Mouse (Mus musculus) MEL (cell line): ENCODE measurements around the gene Polr1b. TPM values are rescaled to one million over a fixed set of nuclear protein-coding genes. Genes with fewer than 3 reads are reported as not detected.

Experiments used
- DNase-seq: peaks from one replicate; pipeline ENCODE4 v3.0.0; 2011; ENCODE audit warnings: low read depth, low spot score
- H3K27ac ChIP-seq: 2 replicates; pipeline ENCODE4 v1.5.1; 2012; ENCODE audit warnings: low read depth, mild to moderate bottlenecking, control low read depth, low read length, moderate library complexity; ENCODE audit not compliant: control insufficient read depth
- H3K27me3 ChIP-seq, 2 experiments: fragments of 150-350 bp in 1 of 2; sonication (generic) in 1 of 2; 2 replicates each; pipeline ENCODE4 v1.6.1; 2012; ENCODE audit warnings: low read length in 2 of 2, mild to moderate bottlenecking in 2 of 2, improper control_type of control experiment in 1 of 2, moderate library complexity in 1 of 2; ENCODE audit not compliant: insufficient read depth in 2 of 2, control insufficient read depth in 1 of 2
- H3K36me3 ChIP-seq, 2 experiments: 2 replicates each; pipeline ENCODE4 v1.6.1; 2012 to 2014; ENCODE audit warnings: low read length in 2 of 2, improper control_type of control experiment in 1 of 2, inconsistent platforms in 1 of 2, mild to moderate bottlenecking in 1 of 2; ENCODE audit not compliant: insufficient read depth in 2 of 2, control insufficient read depth in 1 of 2
- H3K4me1 ChIP-seq, 2 experiments: fragments of 150-350 bp in 1 of 2; sonication (generic) in 1 of 2; 2 replicates each; pipeline ENCODE4 v1.6.1; 2012; ENCODE audit warnings: low read length in 2 of 2, improper control_type of control experiment in 1 of 2, mild to moderate bottlenecking in 1 of 2; ENCODE audit not compliant: insufficient read depth in 2 of 2, control insufficient read depth in 1 of 2
- H3K4me3 ChIP-seq, 2 experiments: fragments of 150-350 bp in 1 of 2; sonication (generic) in 1 of 2; 2 replicates each; pipeline ENCODE4 v1.5.1; 2012; ENCODE audit warnings: low read depth in 2 of 2, low read length in 2 of 2, mild to moderate bottlenecking in 2 of 2, moderate library complexity in 2 of 2, control low read depth in 1 of 2, improper control_type of control experiment in 1 of 2; ENCODE audit not compliant: control insufficient read depth in 1 of 2, insufficient read depth in 1 of 2
- H3K79me2 ChIP-seq: 2 replicates; pipeline ENCODE4 v1.6.1; 2012; ENCODE audit warnings: mild to moderate bottlenecking, low read length, moderate library complexity; ENCODE audit not compliant: control insufficient read depth, poor library complexity, insufficient read depth
- H3K9ac ChIP-seq: 2 replicates; pipeline ENCODE4 v1.6.1; 2012; ENCODE audit warnings: low read depth, mild to moderate bottlenecking, control low read depth, low read length, moderate library complexity; ENCODE audit not compliant: control insufficient read depth, poor library complexity, severe bottlenecking
- H3K9me3 ChIP-seq: fragments of 150-350 bp; sonication (generic); replicated peaks from 2 replicates; pipeline ENCODE4 v1.6.1; 2012; ENCODE audit warnings: mild to moderate bottlenecking, low read length, improper control_type of control experiment, moderate library complexity; ENCODE audit not compliant: insufficient read depth
- CHD2 ChIP-seq: IDR thresholded peaks from 2 replicates; pipeline ENCODE4 v1.6.1; 2011; ENCODE audit warnings: low read length, improper control_type of control experiment
- CTCF ChIP-seq, 3 experiments: IDR thresholded peaks in 2 of 3; conservative IDR thresholded peaks in 1 of 3; 2 replicates each; pipeline ENCODE4 v1.5.1; 2011 to 2012; ENCODE audit warnings: low read length in 3 of 3, low read depth in 2 of 3, mild to moderate bottlenecking in 2 of 3, improper control_type of control experiment in 1 of 3, inconsistent platforms in 1 of 3, mixed read lengths in 1 of 3, moderate library complexity in 1 of 3; ENCODE audit not compliant: control insufficient read depth in 1 of 3, insufficient read depth in 1 of 3, poor library complexity in 1 of 3, severe bottlenecking in 1 of 3
- E2F4 ChIP-seq: IDR thresholded peaks from 2 replicates; pipeline ENCODE4 v1.6.1; 2011; ENCODE audit warnings: low read depth, low read length, improper control_type of control experiment, borderline replicate concordance
- EP300 ChIP-seq, 2 experiments: IDR thresholded peaks; 2 replicates each; pipeline ENCODE4 v1.6.1; 2011; ENCODE audit warnings: improper control_type of control experiment in 2 of 2, low read length in 2 of 2, low read depth in 1 of 2, mild to moderate bottlenecking in 1 of 2
- ETS1 ChIP-seq: IDR thresholded peaks from 2 replicates; pipeline ENCODE4 v1.6.1; 2012; ENCODE audit warnings: low read depth, mild to moderate bottlenecking, inconsistent platforms, low read length, improper control_type of control experiment, moderate library complexity
- GATA1 ChIP-seq: IDR thresholded peaks from 2 replicates; pipeline ENCODE4 v1.6.1; 2011; ENCODE audit warnings: low read depth, low read length, improper control_type of control experiment
- HCFC1 ChIP-seq: IDR thresholded peaks from 2 replicates; pipeline ENCODE4 v1.6.1; 2012; ENCODE audit warnings: low read depth, mild to moderate bottlenecking, inconsistent platforms, low read length, improper control_type of control experiment, moderate library complexity
- KAT2A ChIP-seq: conservative IDR thresholded peaks from 2 replicates; pipeline ENCODE4 v1.6.1; 2012; ENCODE audit warnings: low read depth, low read length, improper control_type of control experiment, inconsistent platforms
- MAFK ChIP-seq: IDR thresholded peaks from 2 replicates; pipeline ENCODE4 v1.6.1; 2011; ENCODE audit warnings: low read depth, mild to moderate bottlenecking, low read length, improper control_type of control experiment, borderline replicate concordance
- MAX ChIP-seq: IDR thresholded peaks from 2 replicates; pipeline ENCODE4 v1.6.1; 2011; ENCODE audit warnings: low read length, improper control_type of control experiment
- MYB ChIP-seq: IDR thresholded peaks from 2 replicates; pipeline ENCODE4 v1.6.1; 2011; ENCODE audit warnings: mild to moderate bottlenecking, low read depth, low read length, improper control_type of control experiment
- RCOR1 ChIP-seq: IDR thresholded peaks from 2 replicates; pipeline ENCODE4 v1.6.1; 2012; ENCODE audit warnings: low read depth, mild to moderate bottlenecking, inconsistent platforms, low read length, improper control_type of control experiment
- SIN3A ChIP-seq: IDR thresholded peaks from 2 replicates; pipeline ENCODE4 v1.6.1; 2012; ENCODE audit warnings: low read length, improper control_type of control experiment, inconsistent platforms
- TBP ChIP-seq: IDR thresholded peaks from 2 replicates; pipeline ENCODE4 v1.8.0; 2011; ENCODE audit warnings: low read depth, low read length, improper control_type of control experiment
- TCF12 ChIP-seq: IDR thresholded peaks from 2 replicates; pipeline ENCODE4 v1.6.1; 2014; ENCODE audit warnings: low read depth, mild to moderate bottlenecking, inconsistent platforms, low read length, improper control_type of control experiment, moderate library complexity
- UBTF ChIP-seq: IDR thresholded peaks from 2 replicates; pipeline ENCODE4 v1.6.1; 2012; ENCODE audit warnings: low read depth, mild to moderate bottlenecking, inconsistent platforms, low read length, improper control_type of control experiment, moderate library complexity, borderline replicate concordance; ENCODE audit not compliant: insufficient read depth
- USF2 ChIP-seq, 2 experiments: IDR thresholded peaks; 2 replicates each; pipeline ENCODE4 v1.6.1; 2011 to 2012; ENCODE audit warnings: improper control_type of control experiment in 2 of 2, low read length in 2 of 2, borderline replicate concordance in 1 of 2, inconsistent platforms in 1 of 2, low read depth in 1 of 2, mild to moderate bottlenecking in 1 of 2; ENCODE audit not compliant: insufficient read depth in 1 of 2
- ZC3H11A ChIP-seq: IDR thresholded peaks from 2 replicates; pipeline ENCODE4 v1.6.1; 2012; ENCODE audit warnings: low read depth, mild to moderate bottlenecking, inconsistent platforms, low read length, improper control_type of control experiment
- ZKSCAN1 ChIP-seq: IDR thresholded peaks from 2 replicates; pipeline ENCODE4 v1.6.1; 2012; ENCODE audit warnings: low read depth, mild to moderate bottlenecking, inconsistent platforms, low read length, improper control_type of control experiment, moderate library complexity
- ZMIZ1 ChIP-seq: IDR thresholded peaks from 2 replicates; pipeline ENCODE4 v1.6.1; 2012; ENCODE audit warnings: low read depth, mild to moderate bottlenecking, inconsistent platforms, low read length, improper control_type of control experiment, moderate library complexity
- polyA plus RNA-seq, 2 experiments: library from polyadenylated mRNA; stranded (reverse) in 1 of 2; unstranded in 1 of 2; fragments of >175 nt in 1 of 2; fragments of >200 nt in 1 of 2; gene quantifications; 2 replicates each; pipeline versions ENCODE4 v1.2.1 to v1.2.4; 2012; ENCODE audit warnings: low replicate concordance in 2 of 2, low read depth in 1 of 2; ENCODE audit not compliant: insufficient read length in 2 of 2, insufficient read depth in 1 of 2, missing spikeins in 1 of 2
- total RNA-seq: library from RNA; depleted of rRNA; stranded (reverse); fragments of 300-350 nt; gene quantifications from 2 replicates; pipeline ENCODE4 v1.2.3, GENCODE M21; 2012

The Polr1b gene
- total and polyA plus RNA-seq, 3 experiments: 90.1 to 92.8 TPM; not detected in 1

DNA sequence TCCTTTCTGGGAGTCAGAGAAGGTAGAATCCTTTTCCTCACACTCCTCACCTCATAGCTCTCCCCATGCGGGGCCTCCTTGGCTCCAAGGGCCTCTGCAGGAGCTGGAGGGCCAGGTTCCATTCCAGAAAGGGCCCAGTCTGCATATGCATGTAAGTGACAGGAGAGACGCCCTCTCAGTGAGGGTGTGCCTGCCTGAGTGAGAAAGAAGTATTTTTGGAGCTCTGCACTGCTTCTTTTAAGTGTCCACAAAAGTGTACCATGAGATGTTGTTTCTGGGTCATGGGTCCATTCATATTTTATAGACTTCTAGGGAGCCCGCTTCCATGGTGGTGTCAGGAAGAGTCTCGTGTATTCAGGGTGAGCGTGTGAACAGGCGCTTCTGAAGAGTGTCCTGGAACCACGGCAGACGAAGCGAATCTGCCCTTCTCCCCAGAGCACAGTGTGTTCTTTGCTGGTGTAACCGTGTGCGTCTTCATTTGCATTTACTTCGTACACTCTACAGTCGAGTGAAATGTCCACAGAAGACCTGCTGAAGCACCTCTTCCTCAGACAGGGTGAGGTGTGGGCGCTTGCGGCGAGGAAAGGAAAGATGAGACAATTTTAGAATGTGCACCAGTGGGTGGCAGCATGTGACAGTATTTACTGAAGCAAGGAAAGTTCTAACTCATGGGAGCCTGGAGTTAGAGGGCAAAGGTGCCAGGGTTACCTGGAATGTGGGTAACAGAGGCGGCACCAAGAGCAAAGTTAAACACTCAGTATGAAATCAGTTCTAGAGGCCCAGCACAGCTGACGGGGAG, 6.7 kb upstream of the Polr1b start:
- DNase-seq: no peak
- H3K36me3 ChIP-seq: no peaks in the 10 kb centered on the region
- no peaks in the 10 kb centered on the region for H3K4me1 ChIP-seq
- no peak overlapping the region for H3K4me3 ChIP-seq
- H3K27me3 ChIP-seq: no peaks in the 10 kb centered on the region
- no peak for TF ChIP-seq GATA1
- TF ChIP-seq RCOR1: no peak
- no peak for TF ChIP-seq SIN3A
- TF ChIP-seq EP300 (IDR thresholded peaks at IDR 0.05; ENCODE audit: low read depth in 1 of 2, low read length in 2 of 2): no peak
- TF ChIP-seq MAFK: no peak
- no peak for TF ChIP-seq CHD2
- TF ChIP-seq USF2 (IDR thresholded peaks at IDR 0.05; ENCODE audit: borderline replicate concordance in 1 of 2, insufficient read depth in 1 of 2, low read depth in 1 of 2, low read length in 2 of 2): no peak
- no peak for TF ChIP-seq ZC3H11A
- no peak for TF ChIP-seq MAX
- no peak for TF ChIP-seq ETS1
- TF ChIP-seq ZKSCAN1: no peak
- no peak for TF ChIP-seq ZMIZ1
- TF ChIP-seq UBTF: no peak
- TF ChIP-seq TCF12: no peak
- H3K9me3 ChIP-seq: no peaks in the 10 kb centered on the region
- no peak overlapping the region for H3K9ac ChIP-seq
- H3K27ac ChIP-seq: no peak overlapping the region
- no peaks in the 10 kb centered on the region for H3K79me2 ChIP-seq

DNA sequence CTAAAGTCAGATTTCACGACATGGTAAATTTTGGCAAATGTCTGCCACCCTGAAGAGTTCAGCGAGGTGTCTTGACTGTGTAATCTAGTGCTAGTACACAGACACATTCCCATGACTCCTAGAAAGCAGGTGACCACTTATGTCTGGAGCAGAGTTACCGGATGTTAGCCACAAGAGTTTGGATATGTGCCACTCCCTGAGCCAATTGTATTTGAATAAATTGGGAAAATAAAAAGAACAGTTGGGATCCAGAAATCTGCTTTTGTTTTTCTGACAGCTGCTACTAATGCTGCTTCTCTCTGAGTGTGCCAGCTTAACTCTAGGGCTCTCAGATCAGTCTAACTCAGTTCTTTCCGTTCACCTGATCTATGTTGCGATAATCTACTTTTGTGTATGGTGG, 12.1 kb downstream of the Polr1b start:
- no peak for DNase-seq
- H3K9me3 ChIP-seq: no peaks in the 10 kb centered on the region
- H3K27ac ChIP-seq: no peak overlapping the region
- H3K9ac ChIP-seq: no peak overlapping the region
- no peaks in the 10 kb centered on the region for H3K4me1 ChIP-seq
- H3K4me3 ChIP-seq: no peak overlapping the region
- H3K27me3 ChIP-seq: no peaks in the 10 kb centered on the region
- peaks cover 0 to 29% of the 10 kb centered on the region in 2 experiments; a peak in 2 of 4 replicates for H3K36me3 ChIP-seq
- TF ChIP-seq MYB: no peak
- no peak for TF ChIP-seq ZC3H11A
- TF ChIP-seq SIN3A: no peak
- no peak for TF ChIP-seq KAT2A
- TF ChIP-seq CTCF (IDR thresholded peaks at IDR 0.05 in 2 of 3, conservative IDR thresholded peaks at IDR 0.05 in 1 of 3; ENCODE audit: control insufficient read depth in 1 of 3, insufficient read depth in 1 of 3, low read depth in 2 of 3, low read length in 3 of 3, poor library complexity in 1 of 3, severe bottlenecking in 1 of 3): no peak
- TF ChIP-seq HCFC1: no peak
- TF ChIP-seq E2F4: no peak
- no peak for TF ChIP-seq MAFK
- no peak for TF ChIP-seq TBP
- H3K79me2 ChIP-seq: no peaks in the 10 kb centered on the region
